Mouse (Mus musculus): ENCODE data around the gene Sft2d1.
"Not testable (repeated sequence)": the region's sequence is repeated elsewhere in the genome, so short reads cannot be mapped to it uniquely, and the experiment has no call there.

Gene Sft2d1

DNA sequence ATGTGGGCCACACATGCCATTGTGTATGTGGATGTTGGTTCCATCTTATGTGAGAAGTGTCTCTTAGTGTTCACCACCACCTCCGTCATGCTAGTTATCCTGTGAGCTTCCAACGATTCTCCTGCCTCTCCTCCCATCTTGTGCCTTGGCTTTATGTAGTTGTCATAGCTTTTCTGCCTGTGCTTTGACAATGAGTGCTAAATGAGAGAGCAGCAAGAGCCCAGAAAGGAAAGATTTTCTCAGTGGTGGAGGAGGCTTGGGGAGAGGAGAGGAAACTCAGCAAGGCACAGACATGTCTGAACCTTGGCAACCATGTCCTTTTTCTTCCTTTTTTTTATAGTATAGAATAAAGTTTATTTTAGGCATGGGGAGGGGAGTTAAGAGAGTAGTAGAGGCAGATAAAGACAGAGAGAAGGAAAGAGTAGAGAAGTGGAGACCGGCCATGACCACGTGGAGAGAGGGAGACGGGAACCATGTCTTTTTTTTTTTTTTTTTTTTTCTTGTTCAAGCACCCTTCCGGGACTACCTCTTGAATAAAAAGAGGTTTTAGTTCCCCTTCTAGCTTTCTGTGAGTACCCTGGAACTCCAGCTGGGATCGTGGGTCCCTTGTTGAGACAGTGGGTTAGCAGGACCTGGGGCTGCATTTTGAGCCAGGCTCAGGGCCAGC, 8.0 kb upstream of the Sft2d1 start:
- DNase-seq (ENCODE audit: low read depth), result no peak

- DNase-seq (ENCODE audit: low read depth), result no peak
Measured at GRCm38 (mm10) chr17:8303671-8304070, 7.2 kb upstream of the Sft2d1 start.

DNA sequence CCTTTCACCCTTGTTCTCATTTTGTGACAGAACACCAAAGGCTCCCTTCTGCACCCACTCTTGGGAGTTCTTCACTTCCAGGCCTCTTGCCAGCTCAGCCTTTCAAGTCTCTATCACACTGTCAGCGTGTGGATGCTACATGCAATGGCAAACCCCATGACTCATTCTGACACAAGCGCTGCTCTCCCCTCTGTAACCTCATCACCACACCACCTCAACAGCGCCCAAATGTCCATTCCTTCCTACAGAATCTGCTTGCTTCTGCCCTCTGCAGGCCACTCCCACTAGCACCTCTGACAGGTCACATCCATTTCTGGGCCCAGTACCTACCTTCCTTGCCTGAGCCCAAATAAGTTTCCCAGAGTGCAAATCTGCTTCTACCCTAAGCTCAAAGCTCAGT, 5.1 kb upstream of the Sft2d1 start:
- DNase-seq (ENCODE audit: low read depth), result peak; percentile 65

DNA sequence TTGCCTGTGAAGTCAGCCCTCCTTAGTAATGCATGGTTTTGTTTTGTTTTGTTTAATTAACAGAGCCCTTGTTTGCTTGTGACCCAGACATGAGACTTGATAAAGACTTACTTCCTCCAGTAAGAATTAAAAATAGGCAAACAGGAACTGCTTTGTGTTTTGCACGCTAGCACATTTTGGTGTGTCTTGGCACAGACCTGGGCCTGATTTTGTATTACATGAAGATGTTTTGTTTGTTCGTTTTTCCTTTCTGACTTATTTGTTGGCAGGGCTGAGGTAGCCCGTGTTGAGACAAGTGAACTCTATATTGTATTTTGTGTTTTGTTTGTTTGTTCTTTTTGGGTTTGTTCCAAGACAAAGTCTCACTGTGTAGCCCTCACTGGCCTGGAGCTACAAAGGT, 849 bp downstream of the Sft2d1 start:
- DNase-seq (ENCODE audit: low read depth), result peak; percentile 53

GRCm38 (mm10) chr17:8313976-8314375, 3.1 kb downstream of the Sft2d1 start:
- DNase-seq (ENCODE audit: low read depth), result no peak

DNA sequence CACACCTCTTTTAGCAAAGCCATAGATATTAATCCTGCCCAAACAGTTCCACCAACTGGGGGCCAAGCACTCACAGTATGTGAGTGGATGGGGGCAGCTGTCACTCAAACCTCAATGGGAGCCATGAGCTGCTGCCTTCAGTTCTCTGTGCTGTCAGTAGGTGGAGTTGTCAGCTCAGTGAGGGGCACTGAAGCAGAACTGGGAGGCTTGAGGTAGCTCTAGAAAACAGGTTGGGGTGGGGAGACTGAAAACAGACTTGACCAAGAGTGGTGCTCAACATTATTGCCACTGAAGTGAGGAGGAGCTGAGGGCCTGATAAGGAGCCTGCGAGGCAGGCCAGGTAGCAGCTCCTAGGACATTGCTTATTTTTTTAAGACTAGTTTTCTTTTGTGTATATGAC, 5.3 kb downstream of the Sft2d1 start:
- peak; percentile 46 for DNase-seq (ENCODE audit: low read depth)

DNA sequence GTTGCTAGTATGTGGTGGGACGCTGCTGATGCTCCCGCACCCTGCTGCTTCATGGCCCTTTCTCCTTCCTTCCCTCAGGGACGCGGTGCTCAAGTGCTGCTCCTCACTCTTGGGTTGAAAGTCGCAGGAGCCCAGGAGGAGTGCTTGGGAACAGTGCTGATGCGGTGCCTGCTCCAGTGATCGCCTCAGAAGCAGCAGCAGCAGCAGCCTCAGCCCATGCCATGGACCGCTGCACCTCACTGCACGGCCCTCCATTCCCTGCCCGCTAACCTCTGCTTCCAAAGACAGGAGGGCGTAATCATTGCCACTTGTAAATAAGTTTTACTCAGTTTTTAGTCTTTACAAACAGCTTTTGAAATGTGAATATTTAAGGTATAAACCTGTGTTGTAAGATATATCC, 16.0 kb downstream of the Sft2d1 start:
- not testable (repeated sequence) for DNase-seq (ENCODE audit: low read depth)

DNA sequence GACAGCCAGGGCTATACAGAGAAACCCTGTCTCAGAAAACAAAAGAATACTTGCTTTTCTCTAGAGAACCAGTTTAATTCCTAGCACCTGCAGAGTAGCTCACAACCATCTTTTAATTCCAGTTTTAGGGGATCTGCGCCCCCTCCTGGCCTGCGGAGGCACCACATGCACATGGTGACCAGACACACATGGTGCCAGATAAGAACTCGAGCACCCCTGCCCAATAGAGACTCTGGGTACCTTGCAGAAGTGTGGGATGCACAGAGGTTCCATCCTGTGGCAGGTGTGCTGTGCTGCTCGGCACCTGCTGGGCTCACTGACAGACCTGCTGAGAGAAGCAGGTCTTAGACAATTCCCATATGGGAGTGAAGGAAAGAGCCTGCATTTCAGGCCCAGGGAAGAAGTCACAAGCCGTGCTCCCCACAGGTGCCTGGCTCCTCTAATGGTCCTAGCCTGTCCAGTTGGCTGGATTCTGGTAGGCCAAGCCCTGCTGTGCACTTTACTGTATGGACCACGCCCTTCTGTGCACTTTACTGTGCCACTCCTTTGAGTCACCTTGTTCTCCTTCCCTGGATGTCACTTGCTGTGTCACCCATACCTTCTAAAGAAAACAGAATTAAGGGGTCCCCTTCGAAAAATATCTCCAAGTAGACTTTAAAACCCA, 17.7 kb downstream of the Sft2d1 start:
- DNase-seq (ENCODE audit: low read depth), result no peak

- DNase-seq (ENCODE audit: low read depth), result no peak
Measured at GRCm38 (mm10) chr17:8330602-8331001, 19.7 kb downstream of the Sft2d1 start.

- not testable (repeated sequence) for DNase-seq (ENCODE audit: low read depth)
Measured at GRCm38 (mm10) chr17:8337159-8337558, 26.3 kb downstream of the Sft2d1 start, which contains the start of gene Prr18. TSS of gene Prr18 (plus strand) at chr17:8337459.

GRCm38 (mm10) chr17:8339666-8340374, 28.9 kb downstream of the Sft2d1 start:
- DNase-seq (ENCODE audit: low read depth), result no peak

GRCm38 (mm10) chr17:8340407-8341359, 29.8 kb downstream of the Sft2d1 start:
- DNase-seq (ENCODE audit: low read depth), result peak; percentile 31

DNA sequence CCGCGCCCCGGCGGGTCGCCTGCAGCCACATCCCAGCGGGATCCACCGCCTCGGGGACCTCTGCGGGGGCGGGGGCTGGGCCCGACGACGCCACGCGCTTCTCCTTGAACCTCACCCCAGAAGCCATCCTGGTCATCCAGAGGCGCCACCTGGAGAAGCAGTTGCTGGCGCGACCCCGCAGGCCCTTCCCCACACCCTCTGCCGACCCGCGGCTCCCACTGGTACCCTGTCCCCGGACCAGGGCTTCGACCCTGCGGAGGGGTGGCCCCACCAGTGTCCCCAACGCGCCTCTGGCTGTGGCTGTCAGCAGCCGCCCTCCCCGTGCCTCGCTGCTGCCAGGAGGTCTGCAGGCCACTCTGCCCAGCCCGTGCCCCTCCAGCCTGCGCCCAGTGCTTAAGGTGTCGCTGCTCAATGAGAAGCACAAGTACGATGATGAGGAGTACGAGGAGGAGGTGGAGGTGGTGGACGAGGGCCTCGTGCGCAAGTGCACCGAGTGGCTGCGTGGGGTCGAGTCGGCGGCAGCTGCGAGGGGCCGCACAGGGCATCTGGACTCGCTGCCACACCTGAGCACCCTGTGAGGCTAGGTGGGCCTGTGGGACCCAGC, 30.6 kb downstream of the Sft2d1 start:
- DNase-seq (ENCODE audit: low read depth), result no peak

GRCm38 (mm10) chr17:8342706-8343105, 31.8 kb downstream of the Sft2d1 start:
- DNase-seq (ENCODE audit: low read depth), result peak; percentile 67

- no peak for DNase-seq (ENCODE audit: low read depth)
Measured at GRCm38 (mm10) chr17:8343416-8343815, 32.5 kb downstream of the Sft2d1 start.

- DNase-seq (ENCODE audit: low read depth), result no peak
Measured at GRCm38 (mm10) chr17:8347765-8348285, 36.9 kb downstream of the Sft2d1 start.

GRCm38 (mm10) chr17:8348941-8349340, 38.0 kb downstream of the Sft2d1 start:
- DNase-seq (ENCODE audit: low read depth), result no peak

DNA sequence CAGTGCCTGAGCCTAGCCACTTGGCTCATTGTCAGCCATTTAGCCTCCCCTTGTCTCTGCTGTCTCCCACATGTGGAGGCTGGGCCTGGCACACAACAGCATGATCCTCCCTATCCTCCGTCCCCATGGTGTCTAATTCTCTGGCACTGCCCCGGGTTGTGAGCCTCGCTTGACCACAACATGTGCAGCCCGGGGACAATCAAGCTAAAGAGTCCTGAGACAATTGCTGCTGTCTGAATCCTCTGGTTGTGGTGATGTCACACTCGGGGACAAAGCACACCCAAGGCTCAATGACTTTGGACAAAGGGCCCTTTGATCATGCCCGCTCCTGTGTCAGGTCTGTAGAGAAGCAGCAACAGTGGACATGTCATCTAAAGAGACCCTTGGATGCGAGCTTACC, 40.2 kb downstream of the Sft2d1 start:
- DNase-seq (ENCODE audit: low read depth), result no peak

DNA sequence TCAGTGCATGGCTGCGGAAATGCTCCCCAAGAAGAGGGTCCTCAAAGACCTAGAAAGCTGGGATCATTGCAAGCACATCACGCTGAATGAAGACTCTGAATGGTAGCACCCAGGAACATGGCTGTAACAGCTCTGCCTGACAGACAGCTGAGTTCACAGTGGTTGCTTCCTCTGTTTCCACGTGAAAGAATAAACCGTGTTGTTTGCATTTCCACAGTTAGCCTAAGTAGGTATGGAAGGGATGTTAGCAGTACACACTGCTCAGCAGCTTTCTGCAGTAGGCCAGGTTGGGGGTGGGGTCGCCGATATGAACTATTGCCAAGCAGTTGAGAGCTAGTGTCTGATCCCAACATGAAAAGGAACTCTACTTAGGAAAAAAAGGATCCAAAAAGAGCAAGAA, 44.8 kb downstream of the Sft2d1 start, which contains the start of gene T2:
Gene T2 (plus strand): TSS at position 301 of the 400 bp plus-strand sequence.
- no peak for DNase-seq (ENCODE audit: low read depth)

DNA sequence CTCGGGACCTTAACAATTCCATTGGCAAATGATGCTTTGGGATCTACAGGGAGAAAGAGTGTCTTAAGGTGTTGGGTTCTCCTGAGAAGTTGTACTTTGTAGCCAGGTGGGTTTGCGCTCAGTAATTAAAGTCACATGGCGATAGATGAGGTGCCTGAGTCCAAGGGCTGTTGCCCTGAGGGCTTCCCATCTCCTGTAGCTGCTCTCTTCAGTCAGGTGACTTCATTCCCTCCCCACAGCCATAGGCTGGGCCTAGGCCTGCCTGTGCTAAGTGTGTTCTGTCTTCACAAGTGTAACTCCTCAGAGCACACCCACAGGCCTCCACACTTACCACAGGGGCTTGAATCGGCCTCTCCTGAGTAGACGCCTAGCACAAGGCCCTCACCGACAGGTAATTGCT, 46.6 kb downstream of the Sft2d1 start:
- DNase-seq (ENCODE audit: low read depth), result no peak

DNA sequence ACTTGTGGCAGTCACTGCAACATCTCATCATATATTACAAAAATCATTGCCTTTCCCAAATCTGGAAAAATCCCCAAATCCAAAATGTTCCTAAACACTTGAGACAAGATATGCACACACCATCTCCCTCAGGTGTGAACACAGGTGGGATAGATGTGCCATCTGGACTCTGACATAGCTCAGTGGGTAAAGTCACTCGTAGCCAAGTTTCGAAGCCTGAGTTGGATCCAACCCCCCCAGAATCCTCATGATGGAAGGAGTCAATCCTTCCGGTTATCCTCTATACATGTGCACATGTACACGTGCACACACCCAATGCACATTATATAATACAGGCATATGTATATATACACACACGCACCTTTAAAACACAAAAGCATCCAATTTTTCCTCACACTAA, 50.0 kb downstream of the Sft2d1 start:
- no peak for DNase-seq (ENCODE audit: low read depth)
